Mouse (Mus musculus) heart, adult 2 months (tissue): ENCODE measurements around the gene Sestd1. TPM values are rescaled to one million over a fixed set of nuclear protein-coding genes. Genes with fewer than 3 reads are reported as not detected.
A peak's percentile ranks its signal among the peaks of the same experiment; 100 is the strongest.

ENCODE experiments used
- DNase-seq, 2 experiments: peaks; one replicate each; pipeline ENCODE4 v3.0.0; 2021
- H3K27ac ChIP-seq: fragments of 200-600 bp; 2 replicates; pipeline ENCODE4 v1.8.1; 2022
- H3K27me3 ChIP-seq: fragments of 200-500 bp; 2 replicates; pipeline ENCODE4 v1.6.1; 2012; ENCODE audit warnings: mild to moderate bottlenecking, low read length, inconsistent platforms, mixed read lengths; ENCODE audit not compliant: control insufficient read depth, insufficient read depth
- H3K36me3 ChIP-seq: fragments of 200-500 bp; 2 replicates; pipeline ENCODE4 v1.6.1; 2012; ENCODE audit warnings: low read length, inconsistent platforms; ENCODE audit not compliant: control insufficient read depth, insufficient read depth
- H3K4me1 ChIP-seq: fragments of 200-500 bp; 2 replicates; pipeline ENCODE4 v1.6.1; 2011; ENCODE audit warnings: low read length; ENCODE audit not compliant: control insufficient read depth, insufficient read depth
- H3K4me3 ChIP-seq: fragments of 200-600 bp; 2 replicates; pipeline ENCODE4 v1.8.1; 2022
- H3K79me2 ChIP-seq: fragments of 200-500 bp; replicated peaks from 2 replicates; pipeline ENCODE4 v1.6.1; 2012; ENCODE audit warnings: mild to moderate bottlenecking, inconsistent platforms, low read length, moderate library complexity, mixed read lengths; ENCODE audit not compliant: control insufficient read depth, insufficient read depth
- H3K9ac ChIP-seq: fragments of 200-500 bp; 2 replicates; pipeline ENCODE4 v1.6.1; 2012; ENCODE audit warnings: low read depth, mild to moderate bottlenecking, control low read depth, inconsistent platforms, low read length, mixed read lengths
- CTCF ChIP-seq: fragments of 200-600 bp; IDR thresholded peaks from 2 replicates; pipeline ENCODE4 v1.8.1; 2022; ENCODE audit warnings: antibody characterized with exemption, mild to moderate bottlenecking, moderate library complexity
- EP300 ChIP-seq: fragments of 200-500 bp; IDR thresholded peaks from 2 replicates; pipeline ENCODE4 v1.6.1; 2011; ENCODE audit warnings: low read depth, low read length, control low read depth; ENCODE audit not compliant: insufficient read depth
- POLR2A ChIP-seq: fragments of 200-500 bp; IDR thresholded peaks from 2 replicates; pipeline ENCODE4 v1.6.1; 2011; ENCODE audit warnings: mild to moderate bottlenecking, low read depth, low read length, control low read depth; ENCODE audit not compliant: insufficient read depth
- WGBS: fragments of 180-500 bp; shearing (Covaris S2); methylation state at CpG from one replicate; pipeline ENCODE4 v1.1.7; 2018; 5-methylcytosine and 5-hydroxymethylcytosine counted together
- intact Hi-C: fragments of 180-260 bp; cut with DNase I; formaldehyde crosslinking; loops from one replicate; pipeline ENCODE4 v1.15.1; 2025
- polyA plus RNA-seq: library from polyadenylated mRNA; depleted of rRNA; stranded (reverse); fragments of >200 nt; gene quantifications from 2 replicates; pipeline ENCODE4 v1.2.3, GENCODE M21; 2012
- total RNA-seq, 2 experiments: library from RNA; stranded (reverse); gene quantifications; 2 replicates each; pipeline ENCODE4 v1.2.3; 2021

Gene Sestd1
- total and polyA plus RNA-seq, 3 experiments: 9.0 to 21.2 (median 18.3) TPM

GRCm38 (mm10) chr2:77203916-77204315 is 76.5 kb downstream of the Sestd1 start:
- intact Hi-C loops: loop anchor here (10.0 kb wide), 1 partner anchor 139 kb away; no protein-coding TSS in a partner anchor
- Histone ChIP-seq H3K4me1 (peaks cover 2% of the 10 kb centered on the region), H3K4me3 (no peak overlapping the region), H3K27me3 (no peaks in the 10 kb centered on the region), H3K9ac (no peak overlapping the region), H3K36me3 (no peaks in the 10 kb centered on the region), H3K79me2 (no peaks in the 10 kb centered on the region), H3K27ac (no peak overlapping the region)
- no peak for DNase-seq
- 39% methylated on average over 2 of the region's 2 CpGs for WGBS
- TF ChIP-seq EP300 (no peak), POLR2A (no peak), CTCF (peak; percentile 76)

- Histone ChIP-seq H3K36me3 (no peaks in the 10 kb centered on the region), H3K27me3 (no peaks in the 10 kb centered on the region), H3K4me3 (no peak overlapping the region), H3K9ac (no peak overlapping the region), H3K4me1 (peaks cover 2% of the 10 kb centered on the region), H3K79me2 (no peaks in the 10 kb centered on the region), H3K27ac (no peak overlapping the region)
- no peak for DNase-seq
- intact Hi-C loops: loop anchor here (10.0 kb wide), 1 partner anchor 137 kb away; no protein-coding TSS in a partner anchor
- 98% methylated on average over 1 of the region's 1 CpGs for WGBS
- no peak for TF ChIP-seq CTCF
- TF ChIP-seq EP300: no peak
- no peak for TF ChIP-seq POLR2A
Observed at GRCm38 (mm10) chr2:77201900-77202299, 78.5 kb downstream of the Sestd1 start.

DNA sequence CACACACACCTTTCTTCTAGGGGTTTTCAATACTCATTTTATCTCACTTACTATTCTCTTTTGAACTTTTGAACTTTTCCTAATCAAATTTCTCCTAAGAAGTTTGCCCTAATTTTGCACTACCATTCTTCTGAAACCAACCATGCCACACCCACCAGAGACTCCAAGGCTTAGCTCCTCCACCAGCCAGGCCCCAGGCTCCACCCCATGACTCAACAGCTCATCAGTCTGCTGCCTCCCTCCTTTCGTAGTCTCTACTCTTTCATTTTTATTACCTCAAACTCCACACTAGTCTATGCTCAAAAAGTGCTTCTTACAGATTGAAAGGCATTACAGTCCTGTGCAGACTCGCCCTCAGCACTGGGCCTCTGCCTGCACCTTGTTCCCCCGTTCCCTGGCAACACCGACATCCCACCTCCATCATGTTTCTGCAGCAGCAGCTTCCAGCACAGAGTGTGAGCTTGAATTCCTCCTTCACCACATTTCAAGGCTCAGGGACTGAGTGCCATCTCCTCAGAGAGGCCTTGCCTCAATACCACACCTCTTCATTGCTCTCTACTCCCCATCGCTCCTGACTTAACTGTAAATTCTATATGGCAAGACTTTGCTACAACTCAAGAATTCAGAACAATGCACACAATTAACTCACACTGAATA is 79.3 kb downstream of the Sestd1 start:
- H3K4me3 ChIP-seq: no peak overlapping the region
- H3K79me2 ChIP-seq: no peaks in the 10 kb centered on the region
- H3K27me3 ChIP-seq: no peaks in the 10 kb centered on the region
- peaks cover 2% of the 10 kb centered on the region for H3K4me1 ChIP-seq
- 85% methylated on average over 5 of the region's 5 CpGs for WGBS
- H3K9ac ChIP-seq: no peak overlapping the region
- intact Hi-C loops: loop anchor here (10.0 kb wide), 1 partner anchor 136 kb away; no protein-coding TSS in a partner anchor
- TF ChIP-seq POLR2A: no peak
- TF ChIP-seq EP300: no peak
- TF ChIP-seq CTCF: no peak
- no peak overlapping the region for H3K27ac ChIP-seq
- H3K36me3 ChIP-seq: no peaks in the 10 kb centered on the region
- DNase-seq: no peak

GRCm38 (mm10) chr2:77200379-77200778 is 80.0 kb downstream of the Sestd1 start:
- no peak overlapping the region for H3K9ac ChIP-seq
- WGBS: 83% methylated on average over 4 of the region's 4 CpGs
- TF ChIP-seq EP300: no peak
- no peak for TF ChIP-seq POLR2A
- TF ChIP-seq CTCF: no peak

GRCm38 (mm10) chr2:77198246-77198645 is 82.1 kb downstream of the Sestd1 start:
- Histone ChIP-seq H3K27me3 (no peaks in the 10 kb centered on the region), H3K4me3 (no peak overlapping the region), H3K4me1 (peaks cover 2% of the 10 kb centered on the region), H3K27ac (no peak overlapping the region), H3K9ac (no peak overlapping the region), H3K36me3 (no peaks in the 10 kb centered on the region), H3K79me2 (no peaks in the 10 kb centered on the region)
- TF ChIP-seq EP300 (no peak), POLR2A (no peak), CTCF (no peak)
- intact Hi-C loops: no loop called here
- DNase-seq: no peak
- WGBS: 73% methylated on average over 5 of the region's 5 CpGs

More at GRCm38 (mm10) chr2:77200379-77200778, 80.0 kb downstream of the Sestd1 start:
- Histone ChIP-seq H3K4me3 (no peak overlapping the region), H3K79me2 (no peaks in the 10 kb centered on the region), H3K36me3 (no peaks in the 10 kb centered on the region), H3K4me1 (peaks cover 2% of the 10 kb centered on the region), H3K27ac (no peak overlapping the region), H3K27me3 (no peaks in the 10 kb centered on the region)
- DNase-seq: no peak
- intact Hi-C loops: loop anchor here (10.0 kb wide), 1 partner anchor 136 kb away; no protein-coding TSS in a partner anchor

- Histone ChIP-seq H3K27ac (no peak overlapping the region), H3K4me3 (no peak overlapping the region), H3K4me1 (peaks cover 2% of the 10 kb centered on the region), H3K36me3 (no peaks in the 10 kb centered on the region; the same call in 1 of the 2 replicates), H3K9ac (no peak overlapping the region), H3K27me3 (no peaks in the 10 kb centered on the region), H3K79me2 (no peaks in the 10 kb centered on the region)
- intact Hi-C loops: no loop called here
- WGBS: 88% methylated on average over 4 of the region's 4 CpGs
- TF ChIP-seq EP300 (no peak), CTCF (no peak), POLR2A (no peak)
- DNase-seq: no peak
Observed at GRCm38 (mm10) chr2:77196819-77197218, 83.6 kb downstream of the Sestd1 start.
